Mouse (Mus musculus): ENCODE data around the gene Sbno2.

The Sbno2 gene

GRCm38 (mm10) chr10:80018739-80019297 lies 86.6 kb downstream of the Sbno2 start:
- no peak for DNase-seq (ENCODE audit: low spot score in 2 of 2)

DNA sequence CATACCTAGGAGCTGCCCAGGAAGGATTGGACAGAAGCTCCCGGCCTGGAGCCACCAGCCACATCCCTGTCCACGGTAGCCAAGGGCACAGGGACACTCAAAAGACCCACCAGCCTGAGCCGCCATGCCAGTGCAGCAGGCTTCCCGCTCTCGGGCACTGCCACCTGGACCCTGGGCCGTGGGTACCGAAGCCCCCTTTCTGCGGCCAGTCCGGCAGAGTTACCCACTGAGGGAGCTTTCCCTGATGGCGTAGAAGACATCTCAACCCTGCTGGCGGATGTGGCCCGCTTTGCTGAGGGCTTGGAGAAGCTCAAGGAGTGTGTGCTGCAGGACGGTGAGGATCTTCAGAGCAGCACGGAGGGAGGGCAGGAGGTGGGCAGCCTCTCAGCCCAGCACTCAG lies 87.6 kb downstream of the Sbno2 start:
- DNase-seq (ENCODE audit: low spot score in 2 of 2): no peak

- no peak for DNase-seq (ENCODE audit: low spot score in 2 of 2)
Observed at GRCm38 (mm10) chr10:80017361-80017760, 88.0 kb downstream of the Sbno2 start.

DNA sequence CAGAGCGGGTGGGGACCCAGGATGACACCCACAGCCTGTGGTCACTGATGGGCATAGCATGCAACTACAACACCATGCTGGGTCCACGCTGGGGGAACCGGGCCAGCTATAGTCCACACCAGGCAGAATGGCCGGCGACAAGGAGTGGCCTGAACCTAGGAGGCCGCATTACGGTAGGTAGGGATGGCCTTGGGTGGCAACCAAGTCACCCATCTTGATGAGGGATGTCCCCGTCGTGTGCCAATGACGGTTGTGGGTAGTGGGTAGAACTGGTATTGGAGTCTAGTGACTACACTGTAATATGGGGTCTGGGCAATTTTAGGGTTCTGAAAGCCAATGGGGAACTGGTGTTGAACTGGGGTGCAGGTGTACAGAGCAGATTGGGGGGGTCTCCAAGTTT lies 88.4 kb downstream of the Sbno2 start:
- DNase-seq (ENCODE audit: low spot score in 2 of 2): no peak

DNA sequence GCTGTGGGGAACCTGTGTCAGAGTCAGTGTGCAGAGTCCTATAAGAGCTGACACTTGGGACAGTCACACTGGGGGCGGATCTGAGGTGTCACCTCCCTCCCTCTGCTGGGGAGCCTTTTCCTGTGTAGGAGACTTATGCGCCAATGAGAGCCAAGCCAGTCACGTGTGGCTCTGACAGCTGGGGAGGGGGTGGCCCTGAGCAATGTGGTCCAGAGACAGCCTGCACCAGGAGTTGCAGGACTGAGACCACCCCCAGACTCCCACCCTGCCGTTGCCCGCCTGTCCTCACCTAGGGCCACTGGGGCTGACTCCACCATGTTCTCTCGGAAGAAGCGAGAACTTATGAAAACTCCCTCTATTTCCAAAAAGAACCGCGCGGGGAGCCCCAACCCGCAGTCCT lies 88.9 kb downstream of the Sbno2 start, which contains the start of gene Arhgap45:
TSS of gene Arhgap45 (plus strand) at position 143 of the 400 bp plus-strand sequence.
- no peak for DNase-seq (ENCODE audit: low spot score in 2 of 2)

GRCm38 (mm10) chr10:80015583-80015982 lies 89.8 kb downstream of the Sbno2 start:
- no peak for DNase-seq (ENCODE audit: low spot score in 2 of 2)

DNA sequence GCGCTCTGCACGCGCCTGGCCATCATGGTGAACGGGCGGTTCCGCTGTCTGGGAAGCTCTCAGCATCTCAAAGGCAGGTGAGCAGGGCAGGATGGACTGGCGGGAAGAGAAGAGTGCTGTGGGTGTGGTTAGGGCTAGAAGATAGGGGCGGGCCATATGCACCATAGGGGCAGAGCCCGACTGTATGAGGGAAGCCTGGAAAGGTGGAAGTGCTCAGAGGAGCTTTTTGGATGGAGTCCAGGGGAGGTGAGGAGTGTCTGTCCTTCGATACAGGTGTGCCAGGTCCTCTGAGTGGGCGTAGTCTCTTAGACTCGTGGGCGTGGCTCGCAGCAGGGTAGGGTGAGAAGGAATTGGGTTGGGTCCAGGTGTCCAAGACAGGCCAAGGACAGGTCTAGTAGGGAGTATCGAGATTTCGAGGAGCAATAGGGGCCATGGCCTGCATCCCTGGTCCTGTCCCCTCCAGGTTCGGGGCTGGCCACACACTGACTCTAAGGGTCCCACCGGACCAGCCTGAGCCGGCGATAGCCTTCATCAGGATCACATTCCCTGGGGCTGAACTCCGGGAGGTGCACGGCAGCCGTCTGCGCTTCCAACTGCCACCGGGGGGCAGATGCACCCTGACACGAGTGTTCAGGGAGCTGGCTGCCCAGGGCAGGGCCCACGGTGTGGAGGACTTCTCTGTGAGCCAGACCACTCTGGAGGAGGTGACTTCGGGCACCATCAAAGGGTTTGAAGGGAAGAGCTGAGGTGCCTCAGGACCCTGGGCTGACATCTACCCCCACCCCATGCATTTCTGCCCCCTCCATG lies 90.7 kb downstream of the Sbno2 start:
- no peak for DNase-seq (ENCODE audit: low spot score in 2 of 2)

- DNase-seq (ENCODE audit: low spot score in 2 of 2): no peak
Observed at GRCm38 (mm10) chr10:80013609-80014008, 91.8 kb downstream of the Sbno2 start.

- DNase-seq (ENCODE audit: low spot score in 2 of 2): no peak
Observed at GRCm38 (mm10) chr10:80011740-80012139, 93.6 kb downstream of the Sbno2 start.
